Mouse (Mus musculus): Measurements from ENCODE around the gene Gal.

The Gal gene

DNA sequence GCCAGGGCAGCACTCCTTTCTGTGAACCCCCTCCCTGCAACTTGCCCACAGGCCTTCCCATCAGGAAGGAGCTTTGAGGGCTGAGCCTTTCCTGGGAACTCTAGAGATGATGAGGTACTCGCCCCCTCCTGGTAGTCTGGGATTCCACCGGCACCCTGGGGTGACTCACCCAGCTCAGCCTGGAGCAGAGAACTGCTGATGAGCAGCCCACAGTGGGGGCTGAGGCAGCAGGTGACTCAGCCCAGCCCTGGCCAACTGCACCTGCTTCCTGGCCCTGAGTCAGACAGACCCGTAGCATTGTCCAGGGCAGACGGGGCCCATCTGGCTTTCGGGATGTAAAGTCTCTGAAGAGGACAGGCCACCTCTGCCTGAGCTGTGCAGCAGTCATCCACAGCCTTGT lies 4.9 kb upstream of the Gal start:
- CTCF ChIA-PET = no interaction called here

DNA sequence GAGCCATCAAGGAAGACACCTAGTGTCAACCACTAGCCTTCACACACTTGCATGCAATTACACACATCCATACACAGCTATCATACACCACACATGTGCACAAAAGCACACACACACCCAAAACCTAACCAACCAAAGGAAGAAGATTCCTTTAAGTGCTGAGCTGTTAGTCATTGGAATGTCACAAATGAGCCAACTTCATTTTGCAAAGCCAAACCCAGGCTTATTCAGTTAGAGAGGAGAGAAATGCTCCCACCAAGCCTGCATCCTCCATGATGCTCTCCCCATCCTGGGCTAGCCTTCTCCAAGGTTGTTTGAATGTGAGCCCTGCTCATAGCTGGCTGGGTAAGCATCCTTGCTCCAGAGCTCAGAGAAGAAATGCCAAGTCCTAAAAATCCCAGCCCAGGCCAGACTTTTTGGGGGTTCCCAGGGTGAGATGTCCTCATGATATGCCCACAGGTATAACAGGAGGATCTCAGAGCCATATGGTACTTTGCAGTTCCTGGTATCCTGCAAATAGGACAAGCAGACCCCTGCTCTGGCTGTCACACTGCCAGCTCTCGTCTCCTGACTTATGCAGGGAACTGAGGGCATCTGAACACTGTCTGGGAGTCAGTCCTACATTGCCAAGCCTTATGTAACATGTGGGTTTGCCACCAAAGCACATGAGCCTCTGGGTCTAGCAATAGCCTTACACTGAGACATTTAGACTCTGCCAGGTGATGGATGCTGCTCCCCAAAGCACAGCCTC lies 8.6 kb downstream of the Gal start:
- CTCF ChIA-PET = no interaction called here

DNA sequence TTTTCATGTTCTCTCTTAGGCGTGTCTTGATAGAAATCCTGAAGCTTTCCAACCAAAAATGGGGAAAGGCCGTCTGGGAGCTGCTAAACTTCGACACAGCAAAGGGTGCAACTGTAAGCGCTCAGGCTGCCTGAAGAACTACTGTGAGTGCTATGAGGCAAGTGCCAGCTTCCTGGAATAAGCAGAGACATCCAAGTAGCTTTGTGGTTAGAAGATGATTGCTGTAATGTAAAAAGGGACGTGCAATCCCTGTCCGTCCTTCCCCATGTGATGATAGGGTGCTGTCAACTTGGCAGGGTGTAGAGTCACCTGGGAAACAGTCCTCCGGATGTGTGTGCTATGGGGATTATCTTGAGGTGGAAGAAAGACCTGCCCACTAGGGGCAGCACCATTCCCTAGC lies 10.3 kb downstream of the Gal start:
- CTCF ChIA-PET = no interaction called here

DNA sequence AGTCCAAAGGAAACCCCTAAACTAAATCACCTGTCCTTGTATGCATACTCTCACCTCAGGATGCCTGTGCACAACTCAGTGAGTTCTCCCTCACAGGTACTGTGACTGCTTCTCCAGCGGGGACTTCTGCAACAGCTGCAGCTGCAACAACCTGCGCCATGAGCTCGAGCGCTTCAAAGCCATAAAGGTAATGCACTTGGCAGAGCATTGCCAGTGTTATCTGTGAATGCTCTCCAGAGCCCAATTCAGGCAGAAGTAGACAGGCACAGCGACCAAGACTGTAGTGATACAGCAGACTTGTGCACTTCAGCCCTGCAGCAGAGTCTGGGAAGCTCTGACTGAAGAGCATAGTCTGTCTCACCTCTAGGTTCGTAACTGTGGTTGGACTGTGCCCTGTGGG lies 12.0 kb downstream of the Gal start:
- CTCF ChIA-PET = no interaction called here

DNA sequence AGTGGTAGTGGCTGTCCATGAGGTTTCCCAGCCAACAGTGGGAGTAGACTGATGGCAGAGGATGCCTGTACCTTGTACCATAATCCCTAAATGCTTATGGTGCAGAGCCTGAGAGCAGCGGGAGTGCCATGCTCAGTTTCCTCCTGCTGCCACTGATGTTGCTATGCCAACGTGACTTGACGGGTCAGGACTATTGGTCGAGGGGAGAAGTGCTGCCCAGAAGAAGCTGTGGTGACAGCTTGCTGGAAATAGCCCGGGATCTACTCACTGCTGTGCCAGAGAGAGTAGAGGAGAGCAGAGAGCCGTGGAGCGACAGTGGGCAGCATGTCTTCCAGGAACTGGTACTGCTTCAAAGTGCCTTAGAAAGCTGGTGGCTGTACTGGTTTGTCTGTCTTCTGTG lies 12.4 kb downstream of the Gal start:
- CTCF ChIA-PET = no interaction called here

DNA sequence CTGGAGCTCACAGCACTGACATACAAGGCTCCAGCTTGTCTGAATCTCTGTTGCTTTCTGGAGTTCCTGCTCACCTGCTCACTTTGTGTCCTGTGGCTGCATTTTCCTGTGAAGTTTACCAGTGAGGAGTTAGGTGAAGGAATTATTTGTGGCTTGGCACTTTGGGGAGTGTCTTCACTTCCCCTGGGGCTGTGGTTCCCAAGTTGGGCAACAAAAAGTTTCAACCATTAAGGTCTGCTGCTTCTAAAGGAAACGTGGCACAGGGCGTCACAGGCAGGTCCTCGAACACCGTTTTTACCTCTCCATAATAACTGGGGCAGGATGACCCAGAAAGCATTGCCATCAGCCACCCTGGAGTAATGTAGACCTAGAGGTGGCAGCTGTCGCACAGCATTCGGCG lies 12.8 kb downstream of the Gal start:
- CTCF ChIA-PET = no interaction called here

DNA sequence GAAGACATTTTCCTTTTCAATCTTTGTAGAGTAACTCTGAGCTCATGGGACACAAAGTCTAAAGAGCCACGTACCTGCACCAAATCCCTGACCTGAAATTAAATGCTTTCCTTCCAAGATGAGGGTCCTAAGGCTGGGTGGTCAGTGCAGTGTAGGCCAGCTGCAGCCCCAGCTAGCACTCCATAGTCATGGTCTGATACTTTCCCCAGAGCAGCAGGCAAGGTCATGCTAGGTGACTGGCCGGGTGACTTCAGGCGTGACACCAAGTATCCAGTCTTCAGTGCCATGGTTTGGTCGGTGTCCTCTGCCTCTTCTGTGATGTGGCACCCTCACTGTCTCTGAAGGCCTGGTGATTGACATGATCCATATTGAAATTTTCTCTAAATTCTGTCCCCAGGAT lies 14.3 kb downstream of the Gal start:
- CTCF ChIA-PET = no interaction called here

DNA sequence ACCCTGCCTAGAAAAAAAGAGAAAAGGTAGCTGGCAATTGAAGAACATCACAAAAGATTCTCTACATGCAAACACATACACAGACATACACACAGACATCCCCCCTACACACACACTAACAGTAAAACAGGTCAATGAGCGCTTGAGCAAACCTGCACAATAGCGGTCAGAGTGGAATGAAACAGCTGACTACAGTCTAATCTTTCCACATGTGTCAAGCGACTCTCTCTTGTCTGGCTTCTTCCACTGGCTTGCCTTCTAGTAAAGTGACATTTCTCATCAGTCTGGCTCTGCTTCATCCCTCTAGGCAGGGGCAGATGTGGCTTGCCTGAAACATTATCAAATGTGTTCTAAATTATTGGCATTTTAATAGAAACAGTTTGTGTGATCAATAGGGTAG lies 20.1 kb downstream of the Gal start:
- CTCF ChIA-PET = no interaction called here

DNA sequence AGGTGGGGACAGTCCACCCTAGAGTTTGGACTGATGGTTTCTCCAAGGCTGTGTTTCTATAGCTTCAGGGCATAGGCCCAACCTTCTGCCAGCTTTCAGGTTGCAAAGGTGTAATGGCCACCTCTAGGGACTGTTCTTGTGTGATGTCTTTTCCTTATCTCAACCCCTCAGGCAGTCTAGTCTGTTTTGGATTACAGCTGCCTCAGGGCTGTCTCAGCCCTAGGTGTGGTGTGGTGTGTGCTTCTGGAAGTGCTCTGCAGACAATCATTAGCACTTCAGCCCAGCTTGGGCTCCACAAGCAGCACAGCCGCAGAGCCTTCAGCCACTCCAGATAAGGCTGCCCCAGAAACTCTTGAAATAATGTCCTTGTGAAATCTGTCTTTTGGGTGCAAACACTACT lies 22.0 kb downstream of the Gal start:
- CTCF ChIA-PET = no interaction called here

DNA sequence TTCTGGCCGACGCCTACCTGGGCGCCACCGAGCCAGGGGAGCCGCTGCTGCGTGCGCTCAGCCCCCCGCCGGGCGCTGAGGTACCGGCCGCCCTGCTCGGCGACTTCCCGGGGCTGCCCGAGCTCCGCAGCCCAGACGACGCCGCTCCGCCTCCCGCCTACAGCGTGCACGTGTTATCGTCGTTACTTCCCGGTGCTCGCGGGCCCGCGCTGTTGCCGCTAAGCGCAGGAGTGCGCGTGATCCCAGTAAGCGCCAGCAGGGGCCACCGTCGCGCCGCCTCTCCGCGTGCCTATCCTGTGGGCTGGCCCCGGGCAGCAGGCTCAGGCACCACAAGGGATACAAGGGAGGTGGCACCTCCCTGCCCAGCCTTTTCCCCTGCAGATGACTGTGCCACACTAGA lies 25.3 kb downstream of the Gal start:
- CTCF ChIA-PET = no interaction called here

DNA sequence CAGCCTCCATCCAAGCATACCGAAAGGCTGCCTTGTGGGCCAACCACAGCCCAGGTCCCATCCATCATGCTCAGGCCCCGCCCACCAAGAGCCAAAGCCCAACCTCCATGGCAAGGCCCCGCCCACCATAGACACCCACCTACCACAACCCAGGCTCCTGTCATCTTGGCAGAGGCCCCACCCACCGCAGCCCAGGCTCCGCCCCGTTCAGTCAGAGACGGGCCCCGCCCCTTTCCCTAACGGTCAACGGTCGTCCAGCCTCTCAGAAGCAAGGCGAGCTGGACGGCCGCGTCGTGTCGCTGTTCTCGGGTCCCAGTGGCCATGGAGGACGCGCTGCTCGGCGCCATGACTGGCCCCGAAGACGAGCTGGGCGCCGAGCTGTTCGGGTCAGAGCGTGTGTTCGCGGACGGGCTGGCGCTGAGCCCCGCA lies 25.7 kb downstream of the Gal start, which contains the start of gene Tesmin:
Gene Tesmin (plus strand): TSS at position 229 of the 429 bp plus-strand sequence.
- CTCF ChIA-PET = no interaction called here

DNA sequence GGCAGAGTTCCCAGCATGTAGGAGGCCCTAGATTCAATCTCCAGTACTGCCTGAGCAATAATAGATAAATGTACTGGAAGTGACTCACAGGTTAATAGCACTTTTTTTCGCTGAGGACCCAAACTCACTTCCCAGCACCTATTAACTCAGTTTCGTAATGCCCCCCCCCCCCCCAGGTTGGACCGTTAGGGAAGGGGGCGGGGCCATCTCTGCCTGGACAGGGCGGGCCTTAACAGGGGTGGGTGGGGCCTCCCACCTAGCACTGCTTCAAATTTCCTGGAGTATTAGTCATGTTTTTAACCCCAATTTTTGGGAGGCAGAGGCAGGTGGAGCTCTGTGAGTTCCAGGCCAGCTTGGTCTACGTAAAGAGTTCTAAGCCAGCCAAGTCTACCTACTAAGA lies 26.3 kb downstream of the Gal start:
- CTCF ChIA-PET = no interaction called here

DNA sequence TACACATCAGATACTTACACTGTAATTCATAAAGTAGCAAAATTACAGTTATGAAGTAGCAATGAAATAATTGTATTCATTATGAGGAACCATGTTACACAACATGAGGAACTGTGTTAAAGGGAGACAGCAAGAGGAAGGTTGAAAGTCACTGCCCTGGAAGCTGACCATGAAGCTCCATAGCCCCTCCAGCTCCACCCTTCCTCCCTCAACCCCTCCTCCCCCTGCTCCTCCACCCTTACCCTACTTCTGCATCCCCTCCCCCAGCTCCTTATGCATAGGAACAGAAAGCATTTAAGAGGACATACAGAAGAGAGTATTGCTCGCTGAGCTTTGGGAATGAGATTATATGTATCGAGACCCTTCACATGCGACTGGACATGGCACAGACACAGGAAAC lies 35.7 kb downstream of the Gal start:
- CTCF ChIA-PET = no interaction called here

DNA sequence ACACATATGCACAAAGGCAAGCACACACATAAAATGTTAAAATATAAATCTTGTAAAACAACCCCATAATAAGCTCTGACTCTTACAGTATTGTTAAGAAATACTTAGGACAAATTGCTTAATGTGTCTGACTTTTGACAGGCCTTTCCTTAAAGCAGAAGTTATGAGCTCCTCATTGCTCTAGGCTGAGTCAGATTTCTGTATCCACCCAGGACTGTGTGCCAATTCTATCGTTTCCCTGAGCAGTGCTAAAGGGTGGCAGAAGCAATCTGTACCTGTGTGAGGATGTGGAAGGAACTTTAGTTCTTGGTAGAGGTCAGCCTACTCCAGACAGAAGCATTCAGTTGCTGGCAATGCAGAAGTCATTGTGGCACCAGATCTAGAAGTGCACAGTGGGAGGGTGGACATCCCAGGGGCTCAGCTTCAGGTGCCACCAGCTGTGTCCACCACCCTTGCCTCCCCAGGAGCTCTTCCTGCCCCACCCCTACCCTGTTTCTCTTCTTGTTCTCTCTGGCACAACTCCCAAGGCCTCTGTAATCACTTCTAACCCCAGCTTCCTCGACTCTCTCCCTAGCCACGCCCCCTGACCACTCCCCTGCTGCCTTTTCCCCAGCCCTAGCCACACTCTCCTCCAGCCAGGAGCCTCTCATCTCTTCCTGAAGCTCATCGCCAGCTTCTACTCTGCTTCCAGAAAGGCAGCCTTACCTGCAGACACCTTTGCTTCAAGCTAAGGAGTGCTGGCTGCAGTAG lies 37.2 kb downstream of the Gal start:
- CTCF ChIA-PET = no interaction called here

DNA sequence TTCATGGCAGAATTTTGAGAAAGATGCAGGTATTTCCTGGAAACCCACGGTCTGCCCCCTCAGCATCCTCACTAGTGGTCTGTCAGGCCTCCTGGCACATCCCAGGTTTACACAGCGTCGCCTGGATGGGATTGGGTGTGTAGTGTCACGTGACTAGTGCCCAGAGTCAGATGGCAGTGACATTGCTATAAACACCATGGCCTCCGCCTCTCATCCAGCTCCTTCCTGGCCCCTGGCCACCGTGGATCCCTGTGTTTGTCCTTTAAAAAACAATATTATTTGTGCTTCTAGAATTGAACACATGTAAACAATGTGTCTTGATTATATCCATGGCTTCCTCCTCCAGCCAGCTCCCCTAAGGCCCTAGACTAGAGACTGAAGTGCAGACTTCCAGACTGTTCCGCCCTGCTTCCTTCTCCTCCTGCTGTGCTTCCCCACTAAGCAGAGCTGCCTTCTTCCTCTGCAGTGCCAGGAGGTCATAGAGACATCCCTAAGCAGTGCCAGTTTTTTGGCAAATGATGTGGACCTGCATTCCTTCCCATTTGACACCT lies 38.3 kb downstream of the Gal start:
- CTCF ChIA-PET = no interaction called here

DNA sequence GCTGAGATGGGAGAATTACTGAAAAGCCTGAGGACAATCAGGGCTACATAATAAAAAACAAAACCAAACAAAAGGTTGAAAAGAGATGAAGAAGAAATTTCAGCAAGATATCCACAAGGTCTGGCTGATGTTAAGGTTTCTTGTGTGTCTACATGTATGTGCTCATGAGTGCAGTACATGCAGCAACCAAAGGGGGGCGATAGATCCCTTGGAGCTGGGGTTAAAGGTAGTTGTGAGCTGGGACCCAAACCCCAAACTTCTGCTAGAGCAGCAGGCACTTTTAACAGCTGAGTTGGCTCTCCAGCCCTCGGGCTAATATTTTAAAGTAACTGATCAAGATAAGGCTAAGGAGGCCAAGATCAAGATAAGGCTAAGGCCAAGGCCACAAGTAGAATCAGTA lies 40.3 kb downstream of the Gal start:
- CTCF ChIA-PET = no interaction called here

DNA sequence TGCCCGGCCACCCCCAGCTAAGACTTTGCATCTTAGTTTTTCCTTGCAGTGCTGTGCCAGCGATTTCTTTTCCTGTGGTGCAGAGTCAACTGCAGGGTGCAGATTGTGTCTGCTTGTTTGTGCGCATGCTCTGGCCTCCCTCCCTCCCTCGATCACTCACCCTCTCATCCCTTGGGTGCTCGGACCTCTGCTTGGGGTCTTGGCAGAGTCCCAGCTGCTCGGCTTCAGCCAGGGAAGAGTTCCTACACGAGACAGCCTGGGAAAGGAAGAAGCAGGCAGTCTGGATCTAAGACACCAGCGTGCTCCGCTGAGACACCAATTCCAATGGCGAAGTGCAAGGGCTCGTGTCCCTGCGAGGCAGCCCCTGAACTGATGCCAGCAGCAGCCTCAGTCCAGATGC lies 41.0 kb downstream of the Gal start:
- CTCF ChIA-PET = interaction anchor here (0.6 kb wide), 1 partner anchor 48 kb away, joined by 9 read pairs; no protein-coding TSS in a partner anchor

DNA sequence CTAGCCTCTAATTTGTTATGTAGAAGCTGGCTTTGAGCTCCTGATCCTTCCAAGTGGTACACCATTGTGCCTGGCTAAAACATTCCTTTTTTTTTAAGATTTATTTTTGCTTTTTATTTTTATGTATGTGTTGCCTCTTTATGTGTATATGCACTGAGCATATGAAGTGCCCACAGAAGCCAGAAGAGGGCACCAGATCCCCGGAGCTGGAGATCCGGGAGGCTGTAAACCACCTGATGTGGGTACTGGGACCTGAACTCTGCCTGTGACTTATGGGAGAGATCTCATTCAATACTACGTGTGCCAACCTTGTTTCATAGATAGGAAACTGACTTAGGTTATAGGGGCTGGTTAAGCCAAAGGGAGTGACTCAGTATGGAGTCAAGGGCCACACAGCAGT lies 46.1 kb downstream of the Gal start:
- CTCF ChIA-PET = no interaction called here

DNA sequence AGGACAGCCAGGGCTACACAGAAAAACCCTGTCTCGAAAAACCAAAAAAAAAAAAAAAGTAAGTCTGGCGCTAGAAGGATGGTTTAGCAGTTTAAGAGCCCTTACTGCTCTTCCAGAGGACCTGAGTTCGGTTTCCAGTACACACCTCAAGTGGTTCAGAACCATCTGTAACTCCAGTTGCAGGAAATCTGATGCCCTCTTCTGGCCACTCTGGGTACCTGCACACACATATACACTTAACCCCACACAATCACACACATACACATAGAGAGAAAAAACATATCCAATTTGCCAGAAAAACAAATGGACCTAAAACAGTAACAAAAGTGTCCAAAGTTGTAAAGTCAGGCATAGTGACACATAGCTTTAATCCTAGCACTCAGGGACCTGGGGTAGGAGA lies 49.3 kb downstream of the Gal start:
- CTCF ChIA-PET = no interaction called here

DNA sequence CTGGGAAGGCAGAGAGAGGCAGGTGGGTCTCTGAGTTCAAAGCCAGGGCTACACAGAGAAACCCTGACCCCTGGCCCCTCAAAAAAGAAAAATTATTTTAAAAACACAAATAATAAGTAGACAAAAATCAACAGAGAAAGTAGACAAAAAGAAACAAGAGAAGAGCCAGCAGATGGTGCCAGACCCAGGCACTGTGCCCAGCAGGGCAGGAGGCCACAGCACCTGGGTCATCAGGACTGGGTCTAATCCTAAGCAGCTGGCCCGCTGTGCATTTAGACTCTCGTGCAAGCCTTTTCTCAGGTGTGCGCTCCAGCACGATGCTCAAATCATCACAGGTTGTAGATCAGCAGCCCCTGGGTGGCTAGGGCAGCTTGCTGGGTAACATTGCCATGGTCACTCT lies 50.8 kb downstream of the Gal start:
- CTCF ChIA-PET = no interaction called here

All from spleen, embryonic (tissue).